Mouse (Mus musculus): ENCODE data around the gene Gprin1. TPM values are rescaled to one million over a fixed set of nuclear protein-coding genes. Genes with fewer than 3 reads are reported as not detected.

Gene Gprin1
- 0.04 TPM in 1 of 2 replicates, not detected in the other for polyA plus RNA-seq (2015; fragmentation: Nextera tagmentation; extraction: Ambion mirVana)

DNA sequence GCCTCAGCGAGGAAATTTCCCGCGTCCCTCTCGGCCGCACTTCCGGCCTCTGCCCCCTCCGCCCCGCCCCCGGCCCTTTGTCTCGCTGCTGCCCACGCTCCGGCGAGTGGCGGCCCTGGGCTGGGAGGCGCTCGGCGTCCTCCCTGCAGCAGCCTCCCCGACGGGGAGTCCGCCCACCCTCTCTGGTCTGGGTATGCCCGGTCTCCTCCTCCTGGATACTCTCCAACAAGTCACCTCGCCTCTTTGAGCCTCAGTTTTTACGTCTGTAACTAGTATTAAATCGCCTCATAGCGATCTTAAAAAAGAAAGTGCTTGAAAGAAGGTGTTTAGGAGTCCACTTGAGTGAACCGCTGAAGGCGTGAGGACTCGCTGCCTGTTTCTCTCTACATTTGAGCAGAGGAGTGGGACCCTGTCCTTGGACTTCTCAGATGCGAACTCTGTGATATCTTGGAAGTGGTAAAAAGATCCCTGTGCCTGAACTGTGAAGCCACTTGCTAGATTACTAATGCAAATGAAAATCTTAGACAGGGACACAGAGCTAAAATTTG lies at the start of gene Gprin1:
Gene Gprin1, minus strand, starts transcription at position 11 of the 548 bp plus-strand sequence.
- Histone ChIP-seq H3K9ac (replicated peaks; ENCODE audit: low read depth) (no peak within 1 kb of the TSS), H3K9me3 (ENCODE audit: low read length) (no peaks in the 10 kb centered on the region), H3K4me3 (ENCODE audit: low read depth, low read length) (peak within 1 kb of the TSS; percentile 45), H3K36me3 (ENCODE audit: insufficient read depth, low read length) (no peaks in the 10 kb centered on the region), H3K27me3 (replicated peaks; ENCODE audit: insufficient read depth, low read length) (peaks cover 12% of the 10 kb centered on the region), H3K27ac (ENCODE audit: low read length) (no peak within 1 kb of the TSS), H3K4me2 (replicated peaks; ENCODE audit: low read depth, low read length) (peak within 1 kb of the TSS; percentile 75), H3K4me1 (ENCODE audit: insufficient read depth, low read depth, low read length) (peaks cover 5% of the 10 kb centered on the region; the same call in 1 of the 2 replicates)
- no peak for TF ChIP-seq EP300 (IDR thresholded peaks at IDR 0.05)
- no peak for TF ChIP-seq CTCF (IDR thresholded peaks at IDR 0.05)
- DNase-seq (ENCODE audit: low spot score), result no peak
- WGBS, result 3% methylated on average over 27 of the region's 29 CpGs
- ATAC-seq, result 0 out of 2 replicates have a peak, but pooled peaks have one; percentile 14

DNA sequence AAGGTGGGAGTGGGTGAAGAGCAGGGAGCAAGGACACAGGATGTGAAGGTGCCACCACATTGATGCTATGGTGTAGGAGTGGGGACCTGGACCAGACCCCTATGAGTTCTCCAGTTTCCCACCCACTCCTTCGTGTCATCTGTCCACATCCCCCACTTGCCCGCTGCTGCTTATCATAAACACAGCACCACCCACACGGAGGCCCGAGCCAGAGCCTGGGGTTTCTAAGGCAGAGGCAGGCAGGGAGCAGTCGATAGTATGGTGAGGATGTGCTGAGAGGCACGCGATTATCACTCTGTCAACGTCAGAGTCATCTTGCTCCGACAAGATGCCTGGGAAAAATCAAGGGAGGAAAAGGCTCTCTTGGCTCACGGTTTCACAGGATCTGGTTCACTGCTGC lies 49.1 kb upstream of the Gprin1 start:
- Histone ChIP-seq H3K27me3 (replicated peaks; ENCODE audit: insufficient read depth, low read length) (no peaks in the 10 kb centered on the region), H3K36me3 (ENCODE audit: insufficient read depth, low read length) (no peaks in the 10 kb centered on the region), H3K27ac (ENCODE audit: low read length) (no peak overlapping the region), H3K4me1 (ENCODE audit: insufficient read depth, low read depth, low read length) (no peaks in the 10 kb centered on the region), H3K9ac (replicated peaks; ENCODE audit: low read depth) (no peak overlapping the region), H3K4me3 (ENCODE audit: low read depth, low read length) (no peak overlapping the region), H3K9me3 (ENCODE audit: low read length) (no peaks in the 10 kb centered on the region), H3K4me2 (replicated peaks; ENCODE audit: low read depth, low read length) (no peak overlapping the region)
- ATAC-seq (no peak), DNase-seq (ENCODE audit: low spot score) (no peak)
- WGBS, result 55% methylated on average over 10 of the region's 10 CpGs
- TF ChIP-seq CTCF (IDR thresholded peaks at IDR 0.05) (no peak), EP300 (IDR thresholded peaks at IDR 0.05) (no peak)

DNA sequence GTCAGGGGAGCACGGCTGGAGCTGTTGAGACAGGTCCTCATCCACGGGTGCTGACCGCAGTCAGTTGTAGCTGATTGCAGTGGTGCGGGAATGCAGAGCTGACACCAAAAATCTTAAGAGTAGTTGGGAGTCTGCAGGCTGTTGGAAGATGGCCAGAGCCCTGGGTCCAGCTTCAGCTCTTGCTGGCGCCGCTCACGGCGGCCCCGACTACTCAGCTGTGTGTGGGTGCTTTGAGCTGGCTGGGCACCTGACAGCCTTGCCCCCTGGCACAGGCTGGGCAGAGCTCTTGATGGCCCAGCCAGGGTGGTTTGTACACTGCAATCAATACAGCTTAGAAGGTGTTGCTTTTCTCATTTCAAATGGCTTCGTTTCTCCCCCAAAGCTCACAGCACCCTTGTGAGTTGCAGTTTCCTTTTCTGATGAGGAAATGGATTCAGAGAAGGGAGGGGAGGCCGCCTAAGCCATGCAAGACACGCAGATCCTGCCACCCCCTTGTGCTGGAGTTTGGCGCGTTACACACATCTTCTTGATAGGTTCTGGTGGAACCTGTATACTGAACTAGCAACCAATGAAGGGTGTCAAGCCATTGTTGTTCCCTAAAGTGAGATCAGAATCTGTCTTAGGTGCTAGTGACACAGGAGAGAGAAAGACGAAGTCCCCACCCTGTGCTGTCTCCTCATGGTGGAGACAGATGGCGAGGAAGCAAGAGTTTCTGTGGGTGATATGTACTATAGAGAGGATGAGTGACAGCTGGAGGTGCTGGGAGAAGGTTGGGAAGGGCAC lies 48.4 kb upstream of the Gprin1 start:
- Histone ChIP-seq H3K9me3 (ENCODE audit: low read length) (no peaks in the 10 kb centered on the region), H3K27ac (ENCODE audit: low read length) (no peak overlapping the region), H3K4me2 (replicated peaks; ENCODE audit: low read depth, low read length) (no peak overlapping the region), H3K4me1 (ENCODE audit: insufficient read depth, low read depth, low read length) (no peaks in the 10 kb centered on the region), H3K9ac (replicated peaks; ENCODE audit: low read depth) (no peak overlapping the region), H3K36me3 (ENCODE audit: insufficient read depth, low read length) (no peaks in the 10 kb centered on the region), H3K4me3 (ENCODE audit: low read depth, low read length) (no peak overlapping the region), H3K27me3 (replicated peaks; ENCODE audit: insufficient read depth, low read length) (no peaks in the 10 kb centered on the region)
- no peak for TF ChIP-seq CTCF (IDR thresholded peaks at IDR 0.05)
- no peak for TF ChIP-seq EP300 (IDR thresholded peaks at IDR 0.05)
- 68% methylated on average over 16 of the region's 16 CpGs for WGBS
- DNase-seq (ENCODE audit: low spot score) (no peak), ATAC-seq (no peak)

- H3K9me3 ChIP-seq (ENCODE audit: low read length), result no peaks in the 10 kb centered on the region
- H3K27me3 ChIP-seq (replicated peaks; ENCODE audit: insufficient read depth, low read length), result no peaks in the 10 kb centered on the region
- no peak overlapping the region for H3K4me3 ChIP-seq (ENCODE audit: low read depth, low read length)
- DNase-seq (ENCODE audit: low spot score) (peak; percentile 47), ATAC-seq (no peak)
- no peaks in the 10 kb centered on the region for H3K4me1 ChIP-seq (ENCODE audit: insufficient read depth, low read depth, low read length)
- no peaks in the 10 kb centered on the region for H3K36me3 ChIP-seq (ENCODE audit: insufficient read depth, low read length)
- TF ChIP-seq EP300 (IDR thresholded peaks at IDR 0.05) (no peak), CTCF (IDR thresholded peaks at IDR 0.05) (peak; percentile 95)
- H3K27ac ChIP-seq (ENCODE audit: low read length), result no peak overlapping the region
- no peak overlapping the region for H3K4me2 ChIP-seq (replicated peaks; ENCODE audit: low read depth, low read length)
- no peak overlapping the region for H3K9ac ChIP-seq (replicated peaks; ENCODE audit: low read depth)
- 35% methylated on average over 4 of the region's 4 CpGs for WGBS
Measured at GRCm38 (mm10) chr13:54797356-54797755, 47.7 kb upstream of the Gprin1 start.

- ATAC-seq (no peak), DNase-seq (ENCODE audit: low spot score) (no peak)
- H3K9ac ChIP-seq (replicated peaks; ENCODE audit: low read depth), result no peak overlapping the region
- H3K36me3 ChIP-seq (ENCODE audit: insufficient read depth, low read length), result no peaks in the 10 kb centered on the region
- no peaks in the 10 kb centered on the region for H3K9me3 ChIP-seq (ENCODE audit: low read length)
- no peaks in the 10 kb centered on the region for H3K27me3 ChIP-seq (replicated peaks; ENCODE audit: insufficient read depth, low read length)
- no peak overlapping the region for H3K4me3 ChIP-seq (ENCODE audit: low read depth, low read length)
- TF ChIP-seq EP300 (IDR thresholded peaks at IDR 0.05) (no peak), CTCF (IDR thresholded peaks at IDR 0.05) (peak; percentile 48)
- no peak overlapping the region for H3K4me2 ChIP-seq (replicated peaks; ENCODE audit: low read depth, low read length)
- WGBS, result 57% methylated on average over 5 of the region's 5 CpGs
- peaks cover 5% of the 10 kb centered on the region for H3K4me1 ChIP-seq (ENCODE audit: insufficient read depth, low read depth, low read length)
- H3K27ac ChIP-seq (ENCODE audit: low read length), result no peak overlapping the region
Measured at GRCm38 (mm10) chr13:54794843-54795242, 45.2 kb upstream of the Gprin1 start.

GRCm38 (mm10) chr13:54794002-54794577 lies 44.4 kb upstream of the Gprin1 start:
- Histone ChIP-seq H3K4me3 (ENCODE audit: low read depth, low read length) (no peak overlapping the region), H3K27me3 (replicated peaks; ENCODE audit: insufficient read depth, low read length) (no peaks in the 10 kb centered on the region), H3K9me3 (ENCODE audit: low read length) (no peaks in the 10 kb centered on the region), H3K9ac (replicated peaks; ENCODE audit: low read depth) (no peak overlapping the region), H3K4me2 (replicated peaks; ENCODE audit: low read depth, low read length) (no peak overlapping the region), H3K27ac (ENCODE audit: low read length) (no peak overlapping the region), H3K36me3 (ENCODE audit: insufficient read depth, low read length) (no peaks in the 10 kb centered on the region), H3K4me1 (ENCODE audit: insufficient read depth, low read depth, low read length) (peaks cover 5% of the 10 kb centered on the region)
- no peak for ATAC-seq
- WGBS, result 63% methylated on average over 16 of the region's 16 CpGs
- no peak for DNase-seq (ENCODE audit: low spot score)
- TF ChIP-seq EP300 (IDR thresholded peaks at IDR 0.05) (no peak), CTCF (IDR thresholded peaks at IDR 0.05) (no peak)
